Mouse (Mus musculus): ENCODE measurements around the gene Tor1aip2.

DNA sequence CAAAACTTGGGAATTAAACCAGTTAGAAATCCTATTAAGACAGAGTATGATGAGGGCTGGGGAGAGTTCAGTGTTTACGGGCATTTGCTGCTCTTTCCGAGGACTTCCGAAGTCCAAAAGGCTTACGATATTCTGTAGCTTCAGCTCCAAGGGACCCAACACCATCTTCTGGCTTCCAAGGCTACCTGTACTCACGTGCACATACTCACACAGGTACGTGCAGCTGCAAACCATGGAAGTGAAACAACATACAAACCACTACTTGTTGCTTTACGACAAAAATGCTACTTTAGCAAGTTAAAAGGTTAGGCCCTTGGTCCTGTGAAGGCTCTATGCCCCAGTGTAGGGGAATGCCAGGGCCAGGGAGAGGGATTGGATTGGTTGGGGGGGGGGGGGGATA lies 1.3 kb upstream of the Tor1aip2 start:
- no peak for TF ChIP-seq POLR2A (IDR thresholded peaks at IDR 0.05; ENCODE audit: insufficient read length, low read depth)
- no peak for TF ChIP-seq POLR2AphosphoS2 (IDR thresholded peaks at IDR 0.05; ENCODE audit: insufficient read length, low read depth)
- no peak for TF ChIP-seq E2F4 (IDR thresholded peaks at IDR 0.05; ENCODE audit: insufficient read depth)
- no peak for TF ChIP-seq TCF3 (IDR thresholded peaks at IDR 0.05; ENCODE audit: insufficient read length, low read depth)
- TF ChIP-seq REST (IDR thresholded peaks at IDR 0.05; ENCODE audit: insufficient read depth, insufficient read length): no peak
- TF ChIP-seq CEBPB (IDR thresholded peaks at IDR 0.05; ENCODE audit: insufficient read depth, poor library complexity, severe bottlenecking): no peak
- no peak for TF ChIP-seq MYOG (IDR thresholded peaks at IDR 0.05; ENCODE audit: control insufficient read depth in 1 of 3, insufficient read depth in 1 of 3, insufficient read length in 2 of 3, low read depth in 2 of 3)
- TF ChIP-seq TCF12 (IDR thresholded peaks at IDR 0.05; ENCODE audit: insufficient read depth, poor library complexity, severe bottlenecking): no peak
- no peak for TF ChIP-seq MAX (IDR thresholded peaks at IDR 0.05; ENCODE audit: low read depth)
- TF ChIP-seq SRF (IDR thresholded peaks at IDR 0.05; ENCODE audit: control insufficient read depth, insufficient read length, low read depth): no peak
- TF ChIP-seq MYOD1 (IDR thresholded peaks at IDR 0.05; ENCODE audit: control insufficient read depth in 1 of 3, insufficient read length in 2 of 3, low read depth in 2 of 3): no peak
- TF ChIP-seq USF1 (IDR thresholded peaks at IDR 0.05; ENCODE audit: low read depth): no peak

All from myocyte (in vitro differentiated cells).